Mouse (Mus musculus) adrenal gland, postnatal 25 days (tissue): ENCODE results near the gene Pirt. TPM values are rescaled to one million over a fixed set of nuclear protein-coding genes. Genes with fewer than 3 reads are reported as not detected.

Experiments
- DNase-seq: peaks from one replicate; pipeline ENCODE4 v3.0.0; 2021; ENCODE audit warnings: mixed read lengths
- long read RNA-seq: library from polyadenylated mRNA; stranded (forward); transcript quantifications from one replicate; pipeline ENCODE4 v2.0.0, GENCODE M21; 2021
- total RNA-seq: library from RNA; stranded (reverse); gene quantifications from 2 replicates; pipeline ENCODE4 v1.2.3, GENCODE M21; 2021

Pirt gene
- total RNA-seq: 7.1 and 12.1 TPM in 2 replicates
- long read RNA-seq, partial matches to known transcripts: 0 of 1 reads
- long read RNA-seq, other reads (novel, unspliced or antisense): 1 of 1 reads

DNA sequence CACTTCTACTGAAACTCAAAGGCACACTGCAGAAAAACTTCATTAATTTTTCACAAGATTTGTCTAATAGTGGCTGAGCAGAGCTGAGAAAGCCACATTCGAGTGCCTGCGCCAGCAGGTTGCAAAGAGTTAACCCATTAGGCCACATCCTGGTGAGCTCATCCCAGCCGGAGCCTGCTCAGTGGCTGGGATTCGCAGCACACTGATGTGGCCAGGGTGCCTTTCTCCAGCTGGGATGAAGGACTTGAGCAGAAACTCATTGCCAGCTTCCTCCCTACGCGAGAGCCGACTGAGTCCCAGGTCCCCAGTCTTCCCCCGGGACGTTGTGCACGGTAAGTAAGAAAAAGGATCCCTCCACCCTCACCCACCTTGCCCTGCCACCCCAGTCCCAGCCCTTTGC is at the start of gene Pirt:
Gene Pirt (plus strand): TSS at position 171 of the 400 bp plus-strand sequence.
- DNase-seq: no peak

GRCm38 (mm10) chr11:66871701-66872100 is 40.1 kb upstream of the Pirt start:
- DNase-seq: no peak

- no peak for DNase-seq
These were observed 38.9 kb upstream of the Pirt start for GRCm38 (mm10) chr11:66872773-66873470.

DNA sequence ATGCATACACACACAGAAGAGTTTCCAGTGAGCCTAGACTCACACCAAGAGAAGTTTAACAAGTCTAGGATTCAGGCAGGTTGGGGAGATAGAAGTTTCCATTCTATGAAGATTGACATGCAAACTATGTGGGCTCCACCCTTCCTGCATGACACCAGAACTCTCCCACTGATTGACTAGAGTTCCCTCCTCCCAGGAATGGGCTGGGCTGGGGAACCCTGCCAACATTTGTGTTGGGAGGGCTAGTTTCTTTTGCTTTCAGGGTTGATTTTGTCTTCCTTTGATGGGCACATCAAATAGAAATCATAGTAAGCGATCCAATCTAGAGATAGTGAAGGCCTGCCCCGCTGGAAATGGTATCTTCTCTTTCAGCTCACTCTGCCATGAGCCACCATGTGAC is 30.5 kb upstream of the Pirt start:
- DNase-seq: no peak

DNA sequence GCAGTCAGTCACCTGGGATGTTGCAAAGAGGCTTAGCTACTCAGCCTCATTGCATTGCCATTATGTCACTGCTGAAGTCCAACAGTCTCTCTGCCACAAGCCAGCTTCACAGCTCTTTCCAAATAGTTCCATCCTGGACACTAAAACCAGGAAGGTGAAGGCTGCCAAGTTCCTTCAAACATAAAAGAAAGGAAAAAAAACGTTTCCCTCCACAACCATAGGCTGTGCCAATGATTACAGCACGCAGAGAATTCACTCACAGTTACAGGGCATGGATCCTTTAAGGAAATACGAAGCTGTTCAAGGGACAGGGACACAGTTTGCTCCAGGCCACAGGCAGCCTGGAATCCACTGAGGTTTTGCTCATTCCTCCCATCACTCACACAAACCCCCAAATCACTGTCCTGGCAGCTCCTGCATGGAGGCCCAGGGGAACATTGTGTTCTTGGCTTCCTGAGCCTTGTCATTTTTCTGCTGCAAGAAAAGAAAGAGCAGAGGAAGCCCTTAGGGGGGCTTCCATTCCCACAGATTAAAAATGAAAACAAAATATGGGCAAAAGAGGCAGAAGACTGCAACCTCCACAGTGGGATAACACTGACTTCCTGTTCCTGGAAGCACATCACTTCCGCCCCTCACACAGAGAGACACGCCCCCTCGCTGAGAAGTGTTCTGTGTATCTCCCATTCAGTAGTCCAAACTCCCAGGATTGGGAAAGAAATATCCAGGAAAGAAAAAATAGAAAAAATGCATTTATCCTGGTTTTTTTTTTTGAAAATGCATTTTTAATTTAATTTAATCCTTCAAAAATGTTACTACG is 29.3 kb upstream of the Pirt start:
- no peak for DNase-seq

- no peak for DNase-seq
These were observed 19.2 kb upstream of the Pirt start for GRCm38 (mm10) chr11:66892536-66892935.

- DNase-seq: no peak
These were observed 13.0 kb upstream of the Pirt start for GRCm38 (mm10) chr11:66898747-66899146.

GRCm38 (mm10) chr11:66899426-66899825 is 12.4 kb upstream of the Pirt start:
- DNase-seq: peak; percentile 63

- no peak for DNase-seq
These were observed 9.0 kb upstream of the Pirt start for GRCm38 (mm10) chr11:66902801-66903200.

GRCm38 (mm10) chr11:66905617-66906384 is 6.0 kb upstream of the Pirt start:
- DNase-seq: peak; percentile 70

DNA sequence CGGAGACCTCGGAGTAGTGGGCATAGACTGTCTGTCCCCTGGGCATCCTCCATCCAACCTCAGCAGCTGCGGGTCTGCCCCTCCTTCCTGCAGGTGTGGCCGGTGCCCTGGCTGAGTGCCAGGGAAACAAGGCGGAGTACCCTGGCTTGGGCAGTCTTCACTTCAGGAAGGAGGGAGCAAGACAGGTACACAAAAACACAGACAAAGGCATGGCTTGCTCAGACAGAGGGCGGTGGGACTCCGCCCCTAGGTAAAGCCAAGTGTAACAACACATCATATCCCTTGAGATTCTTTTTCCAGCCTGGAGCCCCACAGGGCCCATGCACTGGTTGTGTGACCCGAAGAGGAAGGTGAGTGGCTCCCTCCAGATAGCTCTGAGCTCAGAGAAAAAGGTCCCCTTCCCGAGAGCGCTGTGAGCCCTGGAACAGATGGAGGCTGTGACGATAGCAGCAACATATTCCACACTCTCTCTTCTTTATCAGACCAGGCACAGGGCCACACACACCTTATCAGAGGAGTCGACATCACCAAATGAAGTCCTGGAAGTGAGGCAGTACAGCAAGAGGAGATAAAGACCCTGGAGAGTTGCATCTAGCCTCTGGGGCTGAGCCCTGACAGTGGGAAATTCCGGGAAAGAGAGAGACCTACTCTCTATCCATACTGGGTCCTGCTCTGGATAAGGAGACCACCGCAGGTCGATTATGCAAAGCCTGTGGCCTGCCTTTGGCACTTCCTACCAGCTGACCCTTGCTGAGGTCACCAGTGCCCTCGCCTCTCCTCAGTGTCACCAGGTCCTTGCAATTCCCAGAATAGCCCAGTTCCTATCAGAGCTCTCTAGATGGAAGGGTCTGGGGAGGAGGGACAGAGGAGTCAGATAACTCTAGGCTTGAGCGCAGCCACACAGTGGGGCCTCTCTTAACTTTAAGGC is 1.0 kb downstream of the Pirt start:
- DNase-seq: no peak

GRCm38 (mm10) chr11:66914249-66914648 is 2.5 kb downstream of the Pirt start:
- DNase-seq: peak; percentile 34

DNA sequence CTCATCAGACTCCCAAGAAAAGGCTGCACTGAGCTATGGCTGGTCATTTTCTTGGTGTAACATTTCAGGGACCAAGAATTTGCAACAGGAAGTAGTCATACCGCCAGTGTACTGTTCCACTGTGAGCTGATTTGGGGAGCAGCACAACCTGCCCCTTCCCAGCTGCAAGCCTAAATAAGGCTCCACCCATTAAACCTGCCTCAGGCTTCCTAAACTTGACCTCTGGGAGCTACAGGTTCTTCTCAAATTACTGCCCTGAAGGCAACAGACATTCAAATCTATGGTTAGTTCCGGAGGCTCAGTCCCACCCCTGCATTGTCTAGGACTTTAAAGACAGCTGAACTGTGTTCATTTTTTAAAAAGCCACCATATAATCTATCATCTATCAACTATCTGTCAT is 8.2 kb downstream of the Pirt start:
- no peak for DNase-seq

DNA sequence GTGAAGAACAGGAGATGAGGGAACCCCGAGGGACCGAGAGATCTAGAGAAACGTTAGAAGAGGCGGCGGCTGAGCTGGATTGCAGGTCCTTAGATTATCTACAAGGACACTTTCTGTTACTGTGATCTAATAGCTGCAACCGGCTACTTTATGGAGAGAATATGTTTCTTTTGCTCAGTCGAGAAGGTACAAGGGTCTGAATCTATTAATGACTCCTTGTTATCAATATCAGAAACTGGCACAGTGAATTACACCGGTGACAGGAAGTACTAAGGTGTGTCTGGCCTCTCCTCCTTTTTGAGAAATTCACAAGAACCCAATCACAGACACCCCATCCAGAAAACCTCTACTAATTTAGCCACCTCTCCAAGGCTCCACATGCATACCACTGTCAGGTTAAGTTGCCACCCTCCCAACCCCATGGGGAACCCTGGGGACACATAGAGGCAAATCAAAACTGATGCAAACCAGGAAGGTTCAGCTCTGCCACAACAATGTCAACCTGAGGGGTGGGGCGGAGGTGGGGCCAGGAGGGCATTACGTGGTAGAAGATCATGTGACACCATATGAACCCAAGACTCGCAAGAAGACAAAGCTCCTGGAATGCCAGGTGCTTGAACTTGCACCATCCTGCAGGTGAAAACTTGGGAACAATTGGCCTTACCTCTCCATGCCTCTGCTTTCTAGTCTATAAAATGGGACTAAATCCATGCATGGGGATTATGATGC is 12.5 kb downstream of the Pirt start:
- no peak for DNase-seq

DNA sequence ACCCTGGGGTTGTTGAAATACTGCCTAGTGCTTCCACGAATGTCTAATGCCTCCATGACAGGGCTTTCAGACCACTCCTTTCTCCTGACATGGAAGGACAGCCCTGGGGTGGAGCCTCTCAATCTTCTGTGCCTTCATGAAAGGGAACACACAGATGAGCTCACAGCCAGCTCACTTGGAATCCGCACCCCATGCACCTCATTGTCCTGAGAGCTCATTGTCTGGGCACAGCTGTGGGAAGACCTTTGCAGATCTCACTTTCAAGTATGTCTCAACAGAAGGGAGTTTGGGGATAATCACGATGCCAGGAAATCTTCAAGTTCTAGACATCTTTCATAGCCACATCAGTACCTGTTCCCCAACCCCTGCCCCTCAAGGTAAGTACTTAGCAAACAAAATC is 16.5 kb downstream of the Pirt start:
- DNase-seq: no peak

DNA sequence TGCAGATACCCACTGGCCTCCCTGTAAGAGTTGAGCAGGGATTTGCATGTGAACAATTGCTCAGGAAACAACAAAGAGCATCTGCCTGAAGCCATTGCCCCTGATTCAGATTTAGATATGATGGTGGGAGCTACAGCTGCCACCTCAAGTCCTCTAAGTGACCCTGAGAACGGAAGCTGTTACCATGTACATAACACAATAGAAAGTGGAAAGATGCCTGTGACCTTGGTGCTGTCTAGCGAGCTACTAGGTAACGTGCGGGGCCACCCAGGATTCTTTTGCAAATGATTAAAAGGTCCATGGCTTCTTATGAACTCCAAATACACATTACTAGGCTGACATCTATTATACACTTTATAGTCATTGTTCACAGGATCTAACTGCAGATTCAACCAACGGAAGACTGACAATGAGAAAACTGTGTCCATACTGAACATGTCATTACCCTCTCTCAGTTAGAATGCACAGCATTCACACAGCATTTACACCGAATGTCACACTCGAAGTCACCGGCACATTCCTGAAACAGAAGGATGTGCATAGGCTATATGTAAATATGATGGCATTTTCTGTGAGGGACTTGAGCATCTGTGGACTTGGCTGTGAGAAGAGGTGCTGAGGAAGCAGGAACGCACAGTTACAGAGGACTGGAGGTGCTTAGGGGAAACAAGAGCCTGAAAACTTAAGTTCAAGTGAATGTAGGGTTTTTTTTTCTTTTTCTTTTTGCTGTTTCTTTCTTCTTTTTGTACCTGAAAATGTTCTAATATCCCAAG is 21.2 kb downstream of the Pirt start:
- DNase-seq: no peak

DNA sequence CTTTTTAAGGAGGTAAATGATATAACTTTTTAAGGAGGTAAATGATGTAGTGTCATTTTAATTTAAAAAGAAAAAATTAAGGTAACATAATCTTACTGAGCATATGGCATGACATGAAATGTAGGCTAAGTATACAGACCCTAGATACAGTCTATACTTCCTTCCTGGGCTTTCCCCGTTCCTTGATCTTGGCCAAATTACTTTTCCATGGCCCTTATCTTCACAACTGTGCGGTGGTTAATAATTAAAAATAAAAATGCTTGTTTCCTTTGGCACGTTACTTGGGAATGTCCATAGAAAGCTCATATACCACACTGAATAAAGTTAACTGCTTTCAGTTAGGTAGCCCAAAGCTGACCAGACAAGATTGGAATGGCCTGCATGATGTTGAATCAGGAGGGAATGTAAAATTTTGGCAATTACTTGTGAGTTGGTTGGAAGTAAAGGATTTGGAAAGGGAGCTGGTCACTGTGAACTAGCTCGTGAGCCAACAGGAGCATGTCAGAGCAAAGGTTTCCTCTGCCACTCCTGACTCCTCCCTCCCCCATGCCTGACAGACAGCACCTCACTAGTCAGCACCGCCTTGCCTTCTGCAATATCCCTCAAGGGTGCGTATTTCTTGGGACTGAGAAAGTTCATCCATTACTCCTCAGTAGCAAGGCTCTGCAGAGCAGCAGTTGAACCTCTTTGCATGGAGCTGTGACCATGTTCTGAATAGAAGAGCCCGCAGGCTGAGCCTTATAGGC is 22.8 kb downstream of the Pirt start:
- DNase-seq: no peak

GRCm38 (mm10) chr11:66942011-66942410 is 30.2 kb downstream of the Pirt start:
- no peak for DNase-seq

DNA sequence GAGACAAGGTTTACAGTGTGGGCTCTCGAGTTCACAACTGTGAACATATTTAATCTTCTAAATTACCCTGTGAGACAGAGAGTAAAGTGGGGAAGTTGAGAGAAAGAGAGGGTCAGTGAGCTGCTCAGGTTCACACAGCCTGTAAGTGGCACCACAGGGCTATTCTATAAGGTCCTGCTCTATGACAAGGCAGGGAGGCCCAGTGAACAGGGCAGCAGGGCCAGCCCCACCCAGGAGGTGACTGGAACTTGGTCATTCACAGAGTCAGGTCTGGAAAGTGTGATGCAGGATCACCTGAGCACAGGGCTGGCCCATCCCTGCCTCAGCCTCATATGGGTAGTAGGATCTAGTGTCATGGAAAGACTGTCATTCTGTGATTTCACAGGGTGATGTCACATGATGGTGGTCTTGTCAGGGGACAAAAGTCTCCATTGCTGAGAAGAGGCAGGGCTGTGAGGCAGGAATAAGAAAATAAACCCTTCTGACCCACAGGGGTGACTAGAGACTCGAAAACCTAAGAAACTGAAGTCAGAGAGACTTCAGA is 33.5 kb downstream of the Pirt start:
- DNase-seq: no peak
